Mouse (Mus musculus) spleen, adult 2 months (tissue): ENCODE measurements around the gene Prdx5.

ENCODE experiments used
- CTCF ChIP-seq: fragments of 200-500 bp; IDR thresholded peaks from 2 replicates; pipeline ENCODE4 v1.5.1; 2011; ENCODE audit warnings: mild to moderate bottlenecking, inconsistent platforms; ENCODE audit not compliant: insufficient read depth, insufficient read length, insufficient replicate concordance; ENCODE audit errors: extremely low read depth
- POLR2A ChIP-seq: fragments of 200-500 bp; IDR thresholded peaks from 2 replicates; pipeline ENCODE4 v1.6.1; 2011; ENCODE audit warnings: low read depth, low read length, inconsistent platforms

GRCm38 (mm10) chr19:6871574-6872271, 38.2 kb downstream of the Prdx5 start:
- peak; percentile 59; the same call in 1 of the 2 replicates for TF ChIP-seq CTCF
- no peak for TF ChIP-seq POLR2A
